Mouse (Mus musculus) kidney, adult 2 months (tissue): ENCODE measurements around the gene Gp1bb.

ENCODE experiments used
- CTCF ChIP-seq: fragments of 200-500 bp; conservative IDR thresholded peaks from 2 replicates; pipeline ENCODE4 v1.5.1; 2011; ENCODE audit warnings: low read depth, mild to moderate bottlenecking, control low read depth, low read length, moderate library complexity, mixed read lengths; ENCODE audit not compliant: insufficient read depth, insufficient read length
- POLR2A ChIP-seq: fragments of 200-500 bp; IDR thresholded peaks from one replicate; pipeline ENCODE4 v1.6.1; 2011; ENCODE audit warnings: low read depth, low read length, control low read depth

- TF ChIP-seq CTCF (no peak), POLR2A (no peak)
These were observed 25.9 kb downstream of the Gp1bb start for GRCm38 (mm10) chr16:18596255-18596654.
